Mouse (Mus musculus) frontal cortex, adult (tissue): ENCODE results near the gene Acss3.

Experiments
- ATAC-seq: cut with Nextera tagmentation; 2 replicates; pipeline ENCODE4 v1.9.2; 2017; ENCODE audit warnings: mild to moderate bottlenecking, moderate library complexity, mixed read lengths; ENCODE audit not compliant: low TSS enrichment

Gene Acss3

DNA sequence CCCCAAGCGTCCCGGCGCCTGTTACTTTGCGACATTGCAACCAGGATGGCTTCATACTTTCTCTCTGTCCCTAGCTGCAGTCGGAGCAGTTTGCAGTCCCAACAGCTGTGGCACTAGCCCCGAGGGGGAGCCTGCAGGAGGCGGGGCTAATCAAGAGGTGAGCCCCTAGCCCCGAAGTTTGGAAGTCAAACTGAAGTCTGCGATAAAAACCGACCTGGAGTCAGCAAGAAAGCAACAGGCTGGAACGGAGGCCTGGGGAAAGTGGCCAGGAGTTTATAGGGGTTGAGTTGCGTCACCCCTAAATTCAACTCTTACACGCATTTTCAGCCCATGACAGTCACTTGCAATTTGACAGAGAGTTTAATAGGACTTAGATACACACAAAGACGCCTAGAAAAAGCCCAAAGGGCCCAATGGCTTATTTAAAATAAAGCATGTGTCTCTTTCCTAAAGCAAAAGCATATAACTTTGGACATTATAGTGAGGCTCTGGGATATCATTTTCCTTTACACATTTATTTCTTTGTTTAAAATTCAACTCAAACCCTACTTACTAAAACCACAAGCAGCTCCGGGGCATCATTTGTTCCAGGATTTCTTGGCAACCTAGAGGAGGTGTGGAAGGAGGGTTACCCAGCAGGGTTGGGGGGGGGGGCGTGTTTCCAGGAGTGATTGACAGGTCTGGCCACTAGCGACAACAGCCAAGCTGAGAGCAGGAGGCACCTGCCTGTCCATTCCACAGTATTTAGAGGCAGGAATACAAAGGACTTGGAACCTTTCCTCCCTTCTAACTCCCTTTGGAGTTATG is at the start of gene Acss3:
Acss3 (minus strand) TSS at position 140 of the 807 bp plus-strand sequence.
- peak; percentile 47 for ATAC-seq

DNA sequence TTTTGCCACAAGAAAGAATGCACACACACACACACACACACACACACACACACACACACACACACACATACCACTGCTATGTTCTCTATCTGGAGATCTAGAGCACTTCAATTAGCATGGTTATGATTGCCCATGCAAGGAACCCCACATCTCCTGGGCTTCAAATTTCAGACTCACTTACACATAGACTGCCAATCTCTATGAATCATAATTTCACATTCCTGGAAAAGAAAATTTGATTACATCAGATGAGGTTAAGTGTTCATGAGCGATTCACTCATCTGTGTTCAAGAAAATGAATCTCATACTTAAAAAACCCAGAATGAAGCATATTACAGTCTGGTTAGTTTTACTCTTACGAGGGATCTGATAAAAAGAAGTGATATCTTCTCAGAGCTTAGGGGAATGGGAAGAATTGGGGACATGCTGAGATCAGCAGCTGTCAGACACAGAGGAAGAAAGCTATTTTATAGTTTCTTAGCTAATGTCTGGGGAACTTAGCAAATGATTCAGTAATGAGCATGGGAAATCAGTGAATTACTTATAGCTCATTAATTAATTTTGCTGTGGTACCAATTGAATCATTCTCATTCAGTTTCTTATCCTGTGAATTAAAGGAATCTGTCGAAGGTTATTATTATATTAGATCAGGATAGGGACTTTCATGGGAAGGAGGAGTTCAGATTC is 48.7 kb upstream of the Acss3 start:
- ATAC-seq, result 0 out of 2 replicates have a peak, but pooled peaks have one; percentile 59

DNA sequence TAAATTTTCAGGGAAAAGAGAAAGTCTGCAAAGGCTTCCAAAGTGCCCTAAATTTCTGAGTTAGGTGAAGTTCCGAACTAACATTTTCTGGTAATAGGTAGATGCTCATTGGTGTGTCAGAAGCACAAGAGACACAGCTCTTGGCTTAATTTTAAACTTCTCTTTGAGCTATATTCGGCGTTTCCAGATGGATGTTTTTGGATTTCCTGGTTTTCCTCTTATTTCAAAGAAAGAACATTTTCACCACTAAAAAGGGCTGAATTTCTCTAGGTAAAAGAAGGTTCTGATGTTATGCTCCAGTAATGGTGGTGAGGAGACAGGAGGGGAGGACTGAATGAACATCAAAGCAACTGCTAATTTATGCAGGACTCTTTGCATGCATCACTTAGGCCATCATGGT is 43.0 kb upstream of the Acss3 start:
- ATAC-seq, result peak; percentile 86

DNA sequence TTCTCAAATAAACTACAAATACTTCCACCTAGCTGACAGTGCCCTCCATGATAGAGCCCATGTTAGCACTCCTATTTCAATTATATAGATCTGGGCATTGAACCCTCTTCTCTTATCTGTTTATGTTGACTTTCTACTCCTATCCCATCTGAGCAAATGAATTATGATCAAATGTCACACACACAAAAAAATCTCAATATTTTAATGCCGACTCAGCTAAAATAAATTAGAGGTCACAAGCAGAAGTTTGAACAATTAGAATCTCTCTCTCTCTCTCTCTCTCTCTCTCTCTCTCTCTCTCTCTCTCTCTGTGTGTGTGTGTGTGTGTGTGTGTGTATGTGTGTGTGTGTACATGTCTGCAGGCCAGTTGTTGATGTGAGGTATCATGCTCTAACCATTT is 25.3 kb upstream of the Acss3 start:
- ATAC-seq, result no peak

DNA sequence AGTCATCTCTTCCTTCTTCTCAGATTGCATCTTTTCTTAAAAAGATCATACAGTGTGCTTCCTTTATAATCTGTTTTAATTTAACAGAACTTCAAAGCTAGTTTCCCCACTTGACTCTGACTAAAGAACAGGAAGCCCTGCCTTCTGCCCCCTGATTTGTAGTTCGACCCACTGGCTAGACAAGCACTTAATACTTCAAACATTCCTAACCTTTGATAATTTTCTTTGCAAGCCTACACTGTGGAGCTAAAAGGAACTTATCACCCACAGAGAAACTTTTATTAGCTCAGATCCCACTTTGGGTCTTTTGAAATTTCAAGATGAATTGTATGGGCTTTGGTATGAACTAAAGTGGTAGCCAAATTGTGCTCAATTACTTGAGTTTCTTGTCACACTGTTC is 20.5 kb upstream of the Acss3 start:
- no peak for ATAC-seq

DNA sequence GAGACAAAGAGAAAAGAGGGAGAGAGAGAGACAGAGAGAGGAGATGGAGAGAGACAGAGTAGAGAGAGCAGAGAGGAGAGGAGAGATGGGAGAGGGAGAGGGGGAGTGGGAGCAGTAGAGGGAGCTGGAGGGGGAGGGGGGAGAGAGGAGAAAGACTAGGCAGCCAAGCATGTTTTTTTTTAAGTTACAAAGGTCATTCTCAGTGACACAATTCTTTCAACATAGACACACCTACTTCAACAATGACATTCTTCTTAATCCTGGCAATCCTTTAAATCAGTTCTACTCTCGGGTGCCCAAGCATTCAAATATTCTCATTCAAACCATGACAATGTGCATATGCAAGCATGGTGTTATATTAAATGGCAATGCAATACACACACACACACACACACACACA is 19.4 kb upstream of the Acss3 start:
- ATAC-seq, result no peak

DNA sequence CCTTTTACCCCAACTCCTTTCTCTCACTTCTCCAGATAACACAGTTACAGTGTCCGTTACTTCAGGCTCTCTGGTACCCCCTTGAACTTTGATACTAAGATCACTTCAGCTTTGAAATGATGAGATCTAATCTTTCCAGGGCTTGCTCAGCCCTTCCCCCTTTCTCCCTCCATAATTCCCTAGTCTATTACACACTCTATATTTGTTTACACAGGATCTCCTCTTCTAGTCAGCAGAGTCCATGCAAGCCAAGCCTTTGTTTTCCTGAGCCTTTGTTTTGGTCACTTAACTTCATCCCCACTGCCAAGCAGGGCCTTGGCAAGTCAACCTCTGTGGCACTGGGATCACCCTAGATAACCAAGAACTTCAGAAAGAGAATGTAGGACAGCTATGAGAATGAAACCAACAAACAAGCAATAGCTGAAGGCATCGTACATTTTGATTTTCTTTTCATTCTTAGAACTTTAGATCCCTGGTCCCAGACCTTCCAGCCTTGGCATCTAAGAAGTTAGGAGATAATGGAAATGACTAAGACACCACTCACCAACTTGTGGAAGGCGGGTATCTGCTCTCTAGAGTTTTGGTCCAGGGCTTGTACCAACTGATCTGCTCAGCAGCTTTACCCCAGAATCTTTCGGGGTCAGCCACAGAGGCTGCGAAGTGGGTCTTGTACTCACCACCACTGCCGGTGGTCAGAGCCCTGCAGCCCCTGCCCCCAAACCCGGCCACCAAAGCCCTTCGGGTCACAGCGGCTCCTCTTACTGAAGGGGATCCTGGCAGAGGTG is 532 bp downstream of the Acss3 start:
- peak; percentile 2; the same call in 1 of the 2 replicates for ATAC-seq

DNA sequence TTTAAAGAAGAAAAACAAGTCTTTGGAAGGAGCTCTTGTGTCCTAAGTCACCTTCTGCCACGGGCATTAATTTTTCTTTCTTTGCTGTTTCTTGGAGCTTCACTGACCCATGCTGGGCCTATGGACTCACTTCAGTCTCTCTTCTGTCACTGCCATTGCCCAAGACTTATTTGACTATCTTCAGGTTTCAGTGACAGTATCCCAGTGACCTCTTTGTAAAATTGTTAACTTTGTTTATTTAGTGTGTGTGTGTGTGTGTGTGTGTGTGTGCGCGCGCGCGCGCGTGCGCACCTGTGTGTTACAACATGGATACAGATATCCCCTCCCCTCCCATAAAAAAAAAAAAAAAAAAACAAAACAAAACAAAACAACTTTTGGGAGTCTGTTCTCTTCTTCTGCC is 2.2 kb downstream of the Acss3 start:
- no peak for ATAC-seq

DNA sequence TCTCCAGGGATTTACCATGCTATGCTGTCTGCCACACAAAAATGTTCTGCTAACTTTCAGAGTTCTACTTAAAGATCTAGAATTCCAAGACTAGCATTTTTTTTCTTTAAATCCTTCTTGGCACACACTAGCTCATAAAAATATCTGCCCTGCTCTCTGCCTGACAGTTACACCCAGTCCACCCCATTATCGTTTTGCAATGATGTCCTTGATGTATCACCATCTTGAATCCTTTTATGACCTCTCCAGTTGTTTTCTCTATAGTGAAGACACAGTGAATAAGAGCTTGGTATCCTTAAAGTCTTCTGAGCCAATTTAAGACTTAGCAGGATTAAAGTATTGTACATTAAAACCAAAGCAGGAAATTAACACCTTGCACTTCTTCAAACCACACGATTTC is 4.3 kb downstream of the Acss3 start:
- no peak for ATAC-seq

DNA sequence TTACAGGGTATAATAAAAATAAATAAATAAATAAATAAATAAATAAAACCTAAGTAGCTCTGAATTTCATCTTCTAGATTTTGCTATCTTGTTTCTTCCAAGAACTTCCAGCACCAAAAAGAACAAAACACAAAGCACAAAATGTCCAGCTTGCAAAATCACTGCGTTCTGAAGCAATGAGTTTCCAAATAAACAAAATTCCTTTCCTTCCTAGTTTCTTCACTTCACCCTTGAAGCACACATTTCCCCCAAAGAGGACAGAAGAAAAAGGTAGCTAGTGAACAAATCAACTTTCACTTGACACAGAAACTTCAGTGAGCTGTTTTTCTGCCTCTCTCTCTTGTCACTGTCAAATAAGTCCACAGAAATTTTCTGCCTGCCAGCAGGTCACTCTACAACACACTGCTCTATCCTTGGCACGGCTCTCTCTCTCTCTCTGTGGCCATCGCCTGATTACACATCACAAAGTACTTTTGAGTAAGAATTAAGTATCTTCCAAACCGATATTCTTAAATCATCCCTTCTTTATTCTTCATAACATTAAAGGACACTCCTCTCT is 6.7 kb downstream of the Acss3 start:
- no peak for ATAC-seq

DNA sequence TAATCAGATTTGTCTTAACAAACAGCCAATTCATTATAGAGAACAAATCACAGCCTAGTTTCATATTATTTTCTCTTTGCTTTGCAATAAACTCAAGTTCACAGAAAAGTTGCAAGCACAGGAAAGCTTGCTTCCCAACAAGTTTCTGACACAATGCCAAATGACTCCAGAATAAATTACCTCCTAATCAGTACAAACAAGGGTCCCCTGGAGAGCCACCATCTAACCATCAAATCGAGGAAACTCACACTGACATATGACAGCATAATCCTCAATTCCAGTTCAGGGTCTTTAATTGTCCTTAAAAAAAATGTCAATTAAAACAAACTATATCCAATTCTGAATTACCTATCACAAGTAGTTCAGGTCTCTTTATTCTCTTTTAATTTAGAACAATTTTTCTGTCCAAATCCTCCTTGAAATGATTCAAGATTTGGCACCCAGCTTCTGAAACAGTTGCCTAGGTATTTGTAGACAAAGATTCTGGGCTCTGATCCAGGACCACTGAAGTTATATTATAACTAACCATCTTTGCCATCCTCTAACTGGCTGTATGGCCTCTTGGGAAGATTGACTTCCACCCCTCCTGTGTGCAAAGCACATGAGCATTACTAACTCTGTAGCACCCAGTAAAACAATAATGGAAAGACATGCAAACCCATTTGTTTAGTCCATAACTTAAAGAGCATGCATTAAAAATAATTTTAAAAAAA is 7.4 kb downstream of the Acss3 start:
- ATAC-seq, result peak; percentile 79

DNA sequence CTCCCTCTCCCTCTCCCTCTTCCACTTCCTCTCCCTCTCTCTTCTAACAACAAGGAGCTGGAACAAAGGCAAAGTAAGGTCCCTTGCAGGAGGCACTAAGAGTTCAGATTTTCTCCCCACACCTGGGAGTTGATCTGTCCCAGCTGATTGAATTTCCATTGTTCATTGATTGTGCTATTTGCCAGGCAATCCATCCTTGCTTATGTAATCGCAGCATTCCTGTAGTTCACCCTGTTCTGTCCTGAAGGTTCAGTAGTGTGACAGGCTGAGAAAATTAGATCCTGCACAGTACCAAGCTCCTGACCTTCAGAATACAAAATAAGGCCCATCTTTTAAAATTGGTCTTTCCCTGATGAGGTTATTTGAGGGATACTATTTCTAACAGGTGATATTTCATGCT is 8.3 kb downstream of the Acss3 start:
- ATAC-seq, result no peak

DNA sequence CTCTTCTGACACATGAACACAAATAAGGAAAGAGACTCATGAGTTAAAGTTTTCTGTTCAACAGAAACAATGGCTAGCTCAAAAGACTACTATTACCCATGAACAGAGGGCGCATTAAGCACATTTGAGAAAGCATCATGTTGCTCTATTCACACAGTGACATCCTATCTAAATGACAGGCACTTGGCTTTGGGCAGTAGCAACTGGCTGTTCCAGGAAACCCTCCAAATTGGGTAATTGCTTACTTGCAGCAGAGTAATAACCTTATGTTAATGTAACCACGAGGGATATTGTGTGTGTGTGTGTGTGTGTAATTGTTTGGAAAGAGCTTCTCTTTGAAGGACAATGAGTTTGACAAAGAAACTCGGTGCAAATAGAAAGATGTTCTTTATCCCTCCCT is 29.0 kb downstream of the Acss3 start:
- ATAC-seq, result no peak

DNA sequence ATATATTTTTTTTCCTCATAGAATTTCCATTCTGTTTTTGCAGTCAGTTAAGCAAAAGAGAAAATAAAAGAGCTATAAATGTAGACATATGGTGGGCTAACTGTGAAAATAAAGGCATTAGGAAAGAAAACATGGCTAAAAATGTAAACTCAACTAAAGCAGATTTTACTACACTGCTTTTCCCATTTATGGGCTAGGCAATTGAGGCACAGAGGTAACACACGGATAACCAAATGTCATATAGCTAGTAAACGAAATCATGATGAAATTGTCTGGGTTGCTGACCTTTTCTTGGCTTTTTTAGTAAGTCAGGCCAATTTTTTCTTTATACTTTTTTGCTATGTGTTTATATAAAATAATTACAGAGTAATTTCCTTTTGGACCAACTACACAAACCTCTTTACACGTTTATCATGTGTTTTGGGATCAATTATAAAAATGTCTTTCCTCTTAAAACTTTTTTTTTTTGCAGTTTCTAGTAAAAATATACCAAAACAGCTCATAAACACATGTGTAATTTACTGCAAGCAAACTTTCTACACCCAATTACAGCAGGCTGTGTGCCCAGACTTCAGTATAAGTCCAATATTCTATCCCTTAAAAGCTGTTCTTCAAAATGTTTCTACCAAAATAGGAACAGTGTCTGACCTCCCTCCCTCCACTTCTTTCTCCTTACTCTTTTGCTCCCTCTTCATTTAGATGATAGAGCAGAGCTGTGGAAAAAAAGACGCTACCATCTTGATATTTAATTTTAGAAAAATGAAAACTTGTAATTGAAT is 69.4 kb downstream of the Acss3 start:
- ATAC-seq, result no peak

DNA sequence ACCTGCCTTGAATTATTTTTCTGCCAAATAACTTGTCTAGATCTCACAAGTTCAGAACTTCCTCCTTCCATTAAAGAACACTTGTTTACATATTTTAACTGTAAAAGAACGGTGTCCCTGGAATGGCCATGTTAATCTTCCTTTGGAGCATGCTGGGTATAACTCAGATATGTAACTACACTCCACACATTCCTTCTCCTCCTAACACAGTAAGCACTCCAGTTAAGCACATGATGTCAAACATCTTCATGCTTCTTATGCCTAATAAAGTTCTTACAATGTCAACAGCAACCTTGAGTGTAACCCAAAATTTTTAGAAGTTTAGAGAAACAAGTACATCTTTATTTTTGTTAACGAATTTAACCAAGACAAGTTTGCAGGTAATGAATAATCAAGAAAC is 73.0 kb downstream of the Acss3 start:
- no peak for ATAC-seq

DNA sequence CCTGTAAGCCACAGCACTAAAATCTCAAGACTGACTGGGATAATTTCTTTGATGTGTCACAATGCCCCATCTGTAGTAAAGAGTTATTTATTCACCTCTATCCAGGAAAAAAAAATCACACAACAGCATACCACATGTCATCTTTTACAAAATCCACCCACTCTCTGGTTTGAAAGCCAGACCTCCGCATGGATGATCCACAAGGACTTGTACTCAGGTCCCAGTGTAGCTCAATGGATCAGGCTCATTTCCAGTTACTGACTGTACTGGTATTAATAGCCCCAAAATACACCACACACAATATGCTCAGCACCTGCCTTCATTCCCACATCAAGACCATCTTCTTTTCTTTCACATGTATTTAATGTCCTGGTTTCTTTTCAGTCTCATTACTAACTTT is 80.8 kb downstream of the Acss3 start:
- ATAC-seq, result peak; percentile 44; the same call in 1 of the 2 replicates

DNA sequence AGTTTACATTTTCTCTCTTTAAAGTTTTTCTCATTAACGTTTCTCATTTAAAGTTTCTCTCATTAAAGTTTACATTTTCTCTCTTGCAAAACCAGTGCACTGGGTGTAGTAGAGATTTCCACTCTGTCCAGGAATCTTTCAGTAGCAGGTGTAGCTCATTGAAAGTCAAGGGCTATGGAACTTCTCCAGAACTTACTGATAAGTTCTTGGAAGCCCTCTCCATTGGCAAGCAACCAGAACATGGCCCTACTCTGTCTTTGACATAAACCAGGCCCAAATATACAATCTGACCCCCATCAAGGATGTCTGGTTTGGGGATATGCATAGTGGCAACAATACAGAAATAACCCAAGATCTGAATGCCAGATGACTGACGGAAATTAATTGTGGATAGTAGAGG is 82.6 kb downstream of the Acss3 start:
- no peak for ATAC-seq

DNA sequence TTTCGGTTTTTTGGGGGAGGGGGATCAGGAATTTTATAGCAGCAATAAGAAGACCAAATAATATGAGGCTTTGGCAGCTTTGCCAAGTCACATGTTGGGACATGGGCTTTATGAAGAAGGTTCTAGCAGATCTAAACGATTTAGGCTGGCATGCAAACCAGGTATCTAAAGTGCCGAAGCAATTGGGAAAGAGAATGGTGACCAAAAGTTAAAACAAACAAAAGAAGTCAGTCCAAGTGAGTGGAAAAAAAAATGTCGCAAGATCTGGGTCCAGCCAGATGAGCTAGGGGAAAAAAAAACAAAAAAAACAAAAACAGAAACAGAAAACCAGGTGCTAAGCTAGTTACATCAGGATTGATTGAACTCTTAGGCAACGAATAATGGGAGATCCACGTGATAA is 83.1 kb downstream of the Acss3 start:
- no peak for ATAC-seq

DNA sequence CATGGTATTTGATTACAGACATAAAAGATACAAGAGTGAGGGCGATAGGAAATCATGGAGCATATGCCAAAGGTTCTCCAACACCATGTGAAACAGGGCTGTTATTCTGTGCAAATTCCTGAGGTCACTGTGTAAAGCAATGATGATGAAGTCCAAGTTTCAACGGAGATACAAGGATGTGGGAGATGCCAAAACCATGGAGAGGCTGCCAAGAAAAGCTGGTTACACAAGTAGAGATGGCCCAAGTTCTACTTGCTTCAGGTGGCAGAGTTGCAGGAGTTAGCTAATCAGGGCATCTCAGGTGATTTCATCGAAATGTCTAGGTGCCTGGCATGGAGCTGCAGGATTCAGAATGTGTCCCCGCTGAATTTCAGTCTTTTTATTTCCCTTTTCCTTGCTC is 84.3 kb downstream of the Acss3 start:
- no peak for ATAC-seq

DNA sequence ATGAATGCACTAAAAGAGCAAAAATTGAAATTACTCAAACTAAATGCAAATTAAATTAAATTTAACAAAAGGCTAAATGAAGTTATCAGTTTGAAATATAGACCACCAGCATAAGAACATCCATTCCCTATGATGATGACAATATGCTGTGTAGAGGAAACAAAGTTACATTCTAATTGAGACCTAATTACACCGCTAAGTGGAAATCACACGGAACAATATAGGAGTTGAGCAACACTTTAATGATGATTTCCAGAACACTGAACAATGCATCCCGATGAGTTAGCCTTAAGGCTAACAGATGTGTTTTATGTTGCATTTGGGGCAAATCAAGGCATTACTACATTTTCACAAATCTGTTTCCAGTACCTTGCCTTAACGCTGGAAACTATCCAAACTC is 99.2 kb downstream of the Acss3 start:
- no peak for ATAC-seq

DNA sequence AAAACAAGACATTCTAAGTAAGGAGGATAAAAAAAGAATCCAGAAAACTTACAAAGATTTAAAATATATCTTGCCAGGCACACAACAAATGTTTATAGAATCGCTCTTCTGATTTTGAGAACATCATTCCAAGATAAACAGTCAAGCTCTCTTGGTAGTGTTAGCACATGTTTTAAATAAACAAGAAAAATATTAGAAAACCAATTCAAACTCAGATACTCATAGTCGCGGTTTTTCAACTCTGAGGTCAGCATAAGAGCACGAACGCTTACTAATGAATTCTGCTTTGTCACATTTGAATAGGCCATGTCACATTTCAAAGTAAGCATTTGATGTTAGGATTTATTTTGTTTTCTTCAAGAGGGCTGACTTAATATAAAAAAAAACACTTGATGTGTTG is 102.3 kb downstream of the Acss3 start:
- no peak for ATAC-seq
